Mouse (Mus musculus) CD4-positive naive resting alpha-beta T cell, adult 76 days (primary cell): Measurements from ENCODE around the gene Olfr1532-ps1. TPM values are rescaled to one million over a fixed set of nuclear protein-coding genes. Genes with fewer than 3 reads are reported as not detected.

Experiments used
- total RNA-seq: library from RNA; stranded (reverse); gene quantifications from one replicate; pipeline ENCODE4 v1.2.4, GENCODE M21; 2023

Gene Olfr1532-ps1
- not detected for total RNA-seq

GRCm38 (mm10) chr7:106907676-106908075 lies at the start of gene Olfr1532-ps1:
Gene Olfr1532-ps1, plus strand, starts transcription at chr7:106908001.

GRCm38 (mm10) chr7:106862885-106863284 lies 44.9 kb upstream of the Olfr1532-ps1 start, which contains the start of gene Olfr704:
Gene Olfr704, plus strand, starts transcription at chr7:106863185.

GRCm38 (mm10) chr7:106876791-106877190 lies 31.0 kb upstream of the Olfr1532-ps1 start, which contains the start of gene Olfr705:
Gene Olfr705, minus strand, starts transcription at chr7:106876891.

DNA sequence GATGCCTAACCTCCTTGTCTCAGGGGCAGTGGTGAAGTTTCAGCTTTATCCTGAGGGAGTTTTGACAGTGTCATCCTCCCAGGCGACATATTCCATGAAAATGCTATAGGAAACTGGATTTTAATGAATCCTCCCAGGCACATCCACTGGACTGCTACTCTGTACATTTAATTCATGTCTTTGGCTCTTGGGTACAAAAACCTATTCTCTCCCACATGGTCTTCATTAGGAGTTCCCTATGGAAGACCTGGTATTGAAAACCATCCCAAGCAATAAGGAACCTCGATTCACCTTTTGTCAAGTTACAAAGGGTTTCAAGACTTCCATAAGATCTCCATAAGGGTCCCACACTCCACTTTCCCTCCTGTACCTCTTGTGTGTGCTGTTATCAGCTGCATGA lies 19.7 kb upstream of the Olfr1532-ps1 start, which contains the start of gene Olfr706:
Olfr706 (minus strand) TSS at position 101 of the 400 bp plus-strand sequence.

DNA sequence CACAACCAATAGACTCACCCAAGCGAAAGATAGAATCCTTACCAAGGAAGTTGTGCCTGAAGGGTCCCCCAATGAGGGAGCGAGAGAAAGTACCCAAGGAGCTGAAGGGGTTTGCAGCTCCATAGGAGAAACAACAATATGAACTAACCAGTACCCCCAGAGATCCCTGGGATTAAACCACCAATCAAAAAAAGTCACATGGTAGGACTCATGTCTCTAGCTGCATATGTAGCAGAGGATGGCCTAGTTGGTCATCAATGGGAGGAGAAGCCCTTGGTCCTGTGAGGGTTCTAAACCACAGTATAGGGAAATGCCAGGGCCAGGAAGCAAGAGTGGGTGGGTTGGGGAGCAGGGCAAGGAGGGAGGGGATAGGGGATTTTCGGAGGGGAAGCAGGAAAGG lies 6.7 kb upstream of the Olfr1532-ps1 start, which contains the start of gene Olfr707:
Olfr707 (minus strand) TSS at position 101 of the 400 bp plus-strand sequence.

GRCm38 (mm10) chr7:106932119-106932518 lies 24.3 kb downstream of the Olfr1532-ps1 start, which contains the start of gene Olfr709-ps1:
Gene Olfr709-ps1, minus strand, starts transcription at chr7:106932219.

DNA sequence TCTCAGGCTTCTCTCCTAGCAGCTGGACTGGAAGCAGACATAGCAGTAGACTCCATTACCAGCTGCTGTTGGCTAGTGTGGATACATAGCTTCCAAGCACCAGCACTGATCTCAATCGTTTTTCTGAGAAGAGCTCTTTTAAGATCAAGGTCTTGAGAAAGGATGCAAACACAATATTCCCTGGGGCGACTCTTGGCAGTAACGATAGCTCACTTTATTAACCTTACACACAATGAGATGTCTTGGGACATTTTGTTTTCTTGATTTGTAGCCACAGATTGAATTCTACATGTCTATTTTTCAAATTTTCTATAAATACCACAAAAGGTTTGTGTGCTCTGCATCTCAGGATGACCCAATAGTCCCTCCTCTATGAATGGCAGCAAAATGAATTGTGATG lies 40.4 kb downstream of the Olfr1532-ps1 start, which contains the start of gene Olfr710:
Olfr710 (minus strand) TSS at position 101 of the 400 bp plus-strand sequence.

GRCm38 (mm10) chr7:106963837-106964236 lies 56.0 kb downstream of the Olfr1532-ps1 start, which contains the start of gene Olfr6:
Gene Olfr6, minus strand, starts transcription at chr7:106963937.

Other genes with a start within 250 kb of the Olfr1532-ps1 start
- gene Olfr693, start 227.4 kb upstream of the Olfr1532-ps1 start, total RNA-seq: not detected
- gene Olfr694, start 216.2 kb upstream of the Olfr1532-ps1 start, total RNA-seq: not detected
- gene Olfr695, start 191.6 kb upstream of the Olfr1532-ps1 start, total RNA-seq: not detected
- not detected for gene Olfr697, start 165.6 kb upstream of the Olfr1532-ps1 start, total RNA-seq
- gene Olfr698, start 152.6 kb upstream of the Olfr1532-ps1 start, total RNA-seq: not detected
- gene Olfr699, start 114.8 kb upstream of the Olfr1532-ps1 start, total RNA-seq: not detected
- gene Olfr700, start 99.2 kb upstream of the Olfr1532-ps1 start, total RNA-seq: not detected
- gene Olfr701, start 93.9 kb upstream of the Olfr1532-ps1 start, total RNA-seq: not detected
- gene Olfr702, start 74.1 kb upstream of the Olfr1532-ps1 start, total RNA-seq: not detected
- gene Olfr703, start 64.6 kb upstream of the Olfr1532-ps1 start, total RNA-seq: not detected
- not detected for gene Olfr704, start 44.8 kb upstream of the Olfr1532-ps1 start, total RNA-seq
- not detected for gene Olfr705, start 31.1 kb upstream of the Olfr1532-ps1 start, total RNA-seq
- not detected for gene Olfr706, start 19.8 kb upstream of the Olfr1532-ps1 start, total RNA-seq
- not detected for gene Olfr707, start 6.8 kb upstream of the Olfr1532-ps1 start, total RNA-seq
- gene Olfr709-ps1, start 24.2 kb downstream of the Olfr1532-ps1 start, total RNA-seq: not detected
- gene Olfr710, start 40.3 kb downstream of the Olfr1532-ps1 start, total RNA-seq: not detected
- not detected for gene Olfr6, start 55.9 kb downstream of the Olfr1532-ps1 start, total RNA-seq
- not detected for gene Olfr711, start 67.5 kb downstream of the Olfr1532-ps1 start, total RNA-seq
- not detected for gene Olfr2, start 98.1 kb downstream of the Olfr1532-ps1 start, total RNA-seq
- not detected for gene Olfr713, start 123.2 kb downstream of the Olfr1532-ps1 start, total RNA-seq
- not detected for gene Olfr714, start 163.0 kb downstream of the Olfr1532-ps1 start, total RNA-seq
- not detected for gene Olfr17, start 185.2 kb downstream of the Olfr1532-ps1 start, total RNA-seq
- not detected for gene Olfr715b, start 202.4 kb downstream of the Olfr1532-ps1 start, total RNA-seq
- gene Olfr715, start 223.1 kb downstream of the Olfr1532-ps1 start, total RNA-seq: not detected
- gene Olfr716, start 230.3 kb downstream of the Olfr1532-ps1 start, total RNA-seq: not detected